Mouse (Mus musculus) lung, postnatal 0 days (tissue): ENCODE measurements around the gene Nr1h4. TPM values are rescaled to one million over a fixed set of nuclear protein-coding genes. Genes with fewer than 3 reads are reported as not detected.

Experiments
- ATAC-seq: fragments of 200-750 bp; cut with Nextera tagmentation; 2 replicates; pipeline ENCODE4 v1.8.0; 2017; ENCODE audit warnings: moderate library complexity
- DNase-seq: peaks from one replicate; pipeline ENCODE4 v3.0.0-alpha.2; 2016; ENCODE audit warnings: low spot score
- H3K27ac ChIP-seq: fragments of 300-500 bp; sonication (generic); 2 replicates; pipeline ENCODE4 v1.5.1; 2014; ENCODE audit warnings: antibody characterized with exemption, mild to moderate bottlenecking, low read length, mixed read lengths
- H3K27me3 ChIP-seq: fragments of 300-500 bp; sonication (generic); replicated peaks from 2 replicates; pipeline ENCODE4 v1.6.1; 2014; ENCODE audit warnings: low read length, mixed read lengths; ENCODE audit not compliant: insufficient read depth
- H3K36me3 ChIP-seq: fragments of 300-500 bp; sonication (generic); 2 replicates; pipeline ENCODE4 v1.6.1; 2014; ENCODE audit warnings: low read length, mixed read lengths; ENCODE audit not compliant: insufficient read depth
- H3K4me1 ChIP-seq: fragments of 300-500 bp; sonication (generic); 2 replicates; pipeline ENCODE4 v1.6.1; 2014; ENCODE audit warnings: antibody characterized with exemption, low read depth, low read length, mixed read lengths; ENCODE audit not compliant: insufficient read depth
- H3K4me2 ChIP-seq: fragments of 300-500 bp; sonication (generic); replicated peaks from 2 replicates; pipeline ENCODE4 v1.6.1; 2014; ENCODE audit warnings: low read depth, mild to moderate bottlenecking, low read length, moderate library complexity, mixed read lengths
- H3K4me3 ChIP-seq: fragments of 300-500 bp; sonication (generic); 2 replicates; pipeline ENCODE4 v1.5.1; 2014; ENCODE audit warnings: low read depth, low read length
- H3K9ac ChIP-seq: fragments of 300-500 bp; sonication (generic); replicated peaks from 2 replicates; pipeline ENCODE4 v1.6.1; 2014; ENCODE audit warnings: low read depth, mild to moderate bottlenecking
- H3K9me3 ChIP-seq: fragments of 300-500 bp; sonication (generic); 2 replicates; pipeline ENCODE4 v1.6.1; 2016; ENCODE audit warnings: low read length, mixed read lengths
- CTCF ChIP-seq: IDR thresholded peaks from 2 replicates; pipeline ENCODE4 v1.5.1; 2016; ENCODE audit warnings: antibody characterized with exemption, mild to moderate bottlenecking
- EP300 ChIP-seq: IDR thresholded peaks from 2 replicates; pipeline ENCODE4 v1.6.1; 2016; ENCODE audit warnings: antibody characterized with exemption, mild to moderate bottlenecking, control low read depth
- WGBS: fragments of 180-500 bp; shearing (Covaris S2); extraction: QIAGEN DNeasy Blood & Tissue Kit; methylation state at CpG from one replicate; pipeline ENCODE4 v1.1.7; 2014; 5-methylcytosine and 5-hydroxymethylcytosine counted together
- polyA plus RNA-seq: library from polyadenylated mRNA; unstranded; fragments of >200 nt; fragmentation: Nextera tagmentation; extraction: Ambion mirVana; gene quantifications from 2 replicates; pipeline ENCODE4 v1.2.1, GENCODE M21; 2015

Nr1h4 gene
- polyA plus RNA-seq, 1 experiment from 2014 or later = 0.07 TPM

- Histone ChIP-seq H3K27ac (no peak overlapping the region), H3K4me1 (no peaks in the 10 kb centered on the region), H3K4me2 (no peak overlapping the region), H3K27me3 (no peaks in the 10 kb centered on the region), H3K9ac (no peak overlapping the region), H3K36me3 (no peaks in the 10 kb centered on the region), H3K9me3 (no peaks in the 10 kb centered on the region), H3K4me3 (no peak overlapping the region)
- 59% methylated on average over 4 of the region's 4 CpGs for WGBS
- TF ChIP-seq CTCF (no peak), EP300 (no peak)
- DNase-seq (no peak), ATAC-seq (no peak)
These were observed 46.2 kb downstream of the Nr1h4 start for GRCm38 (mm10) chr10:89486995-89487742.

GRCm38 (mm10) chr10:89484907-89485306 is 48.5 kb downstream of the Nr1h4 start:
- no peaks in the 10 kb centered on the region for H3K4me1 ChIP-seq
- no peaks in the 10 kb centered on the region for H3K36me3 ChIP-seq
- TF ChIP-seq CTCF (no peak), EP300 (no peak)
- no peaks in the 10 kb centered on the region for H3K9me3 ChIP-seq
- no peak overlapping the region for H3K9ac ChIP-seq
- no peak for ATAC-seq
- no peaks in the 10 kb centered on the region for H3K27me3 ChIP-seq
- no peak overlapping the region for H3K4me3 ChIP-seq
- DNase-seq = no peak
- H3K27ac ChIP-seq = no peak overlapping the region
- H3K4me2 ChIP-seq = no peak overlapping the region

- H3K9ac ChIP-seq = no peak overlapping the region
- no peak overlapping the region for H3K4me2 ChIP-seq
- H3K27ac ChIP-seq = no peak overlapping the region
- no peak overlapping the region for H3K4me3 ChIP-seq
- H3K27me3 ChIP-seq = no peaks in the 10 kb centered on the region
- DNase-seq (no peak), ATAC-seq (no peak)
- no peaks in the 10 kb centered on the region for H3K4me1 ChIP-seq
- WGBS = 75% methylated on average over 18 of the region's 18 CpGs
- TF ChIP-seq CTCF (no peak), EP300 (no peak)
- no peaks in the 10 kb centered on the region for H3K36me3 ChIP-seq
- no peaks in the 10 kb centered on the region for H3K9me3 ChIP-seq
These were observed 49.4 kb downstream of the Nr1h4 start for GRCm38 (mm10) chr10:89483812-89484602.

GRCm38 (mm10) chr10:89483113-89483512 is 50.3 kb downstream of the Nr1h4 start:
- DNase-seq = no peak
- Histone ChIP-seq H3K9me3 (no peaks in the 10 kb centered on the region), H3K4me3 (no peak overlapping the region), H3K9ac (no peak overlapping the region), H3K4me1 (no peaks in the 10 kb centered on the region), H3K4me2 (no peak overlapping the region), H3K27ac (no peak overlapping the region), H3K27me3 (no peaks in the 10 kb centered on the region), H3K36me3 (no peaks in the 10 kb centered on the region)
- no peak for ATAC-seq
- TF ChIP-seq EP300 = no peak
- TF ChIP-seq CTCF = no peak
- 87% methylated on average over 14 of the region's 14 CpGs for WGBS

DNA sequence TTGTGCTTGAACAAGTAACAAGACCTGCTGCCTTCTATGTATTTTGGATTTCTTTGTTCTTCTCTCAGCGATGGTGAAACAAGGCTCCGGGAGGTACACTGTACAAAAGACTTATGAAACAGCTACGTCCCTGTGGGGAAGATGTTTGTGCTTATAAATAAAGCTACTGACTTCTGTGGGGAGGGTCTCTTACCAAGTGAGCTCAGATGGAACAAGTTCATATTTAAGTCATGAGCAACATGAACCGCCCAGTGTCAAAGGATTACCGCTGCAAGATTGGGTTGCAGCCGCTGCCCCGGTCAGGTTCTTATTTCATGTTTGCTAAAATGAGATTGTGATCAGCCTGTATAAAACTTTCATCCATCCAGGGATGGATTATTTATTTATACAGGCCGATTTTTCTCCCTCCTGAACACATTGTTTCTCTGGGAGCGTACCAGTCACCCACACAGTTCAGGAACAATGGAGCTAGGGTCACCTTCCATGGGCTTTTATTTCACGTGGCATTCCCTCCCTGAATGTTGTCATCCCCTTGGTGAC is 51.2 kb downstream of the Nr1h4 start:
- H3K27ac ChIP-seq = no peak overlapping the region
- DNase-seq = no peak
- no peaks in the 10 kb centered on the region for H3K27me3 ChIP-seq

DNA sequence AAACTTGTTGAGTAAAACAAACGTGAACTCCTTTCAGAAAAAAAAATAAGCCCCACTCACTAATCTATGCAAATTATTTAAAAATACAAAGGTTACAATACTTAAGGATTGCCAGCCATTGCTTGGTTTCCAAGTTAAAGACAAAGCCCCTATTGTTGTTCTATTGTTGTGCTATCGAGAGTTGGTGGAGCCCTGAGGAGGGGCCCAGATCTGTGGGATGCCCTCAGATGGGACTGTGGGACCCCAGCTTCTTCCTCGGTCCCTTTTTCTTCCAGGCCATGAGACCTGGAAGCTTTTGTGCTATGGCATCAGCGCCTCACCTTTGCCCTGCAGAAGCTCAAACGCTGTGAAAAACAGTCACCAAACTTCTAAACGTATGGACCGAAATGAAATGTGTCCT is 51.7 kb downstream of the Nr1h4 start:
- H3K4me1 ChIP-seq = no peaks in the 10 kb centered on the region
- DNase-seq (no peak), ATAC-seq (no peak)
- H3K36me3 ChIP-seq = no peaks in the 10 kb centered on the region
- TF ChIP-seq EP300 (no peak), CTCF (no peak)
- H3K4me3 ChIP-seq = no peak overlapping the region
- no peak overlapping the region for H3K27ac ChIP-seq
- no peaks in the 10 kb centered on the region for H3K9me3 ChIP-seq
- H3K4me2 ChIP-seq = no peak overlapping the region
- H3K27me3 ChIP-seq = no peaks in the 10 kb centered on the region
- H3K9ac ChIP-seq = no peak overlapping the region
- WGBS = 62% methylated on average over 7 of the region's 7 CpGs

More for the DNA sequence above, 51.2 kb downstream of the Nr1h4 start:
- TF ChIP-seq CTCF = no peak
- no peak for TF ChIP-seq EP300
- ATAC-seq = no peak
- 71% methylated on average over 10 of the region's 10 CpGs for WGBS
- H3K9ac ChIP-seq = no peak overlapping the region
- H3K36me3 ChIP-seq = no peaks in the 10 kb centered on the region
- H3K9me3 ChIP-seq = no peaks in the 10 kb centered on the region
- no peak overlapping the region for H3K4me2 ChIP-seq
- no peaks in the 10 kb centered on the region for H3K4me1 ChIP-seq
- H3K4me3 ChIP-seq = no peak overlapping the region
